Mouse (Mus musculus): ENCODE measurements around the gene Bbof1.

DNA sequence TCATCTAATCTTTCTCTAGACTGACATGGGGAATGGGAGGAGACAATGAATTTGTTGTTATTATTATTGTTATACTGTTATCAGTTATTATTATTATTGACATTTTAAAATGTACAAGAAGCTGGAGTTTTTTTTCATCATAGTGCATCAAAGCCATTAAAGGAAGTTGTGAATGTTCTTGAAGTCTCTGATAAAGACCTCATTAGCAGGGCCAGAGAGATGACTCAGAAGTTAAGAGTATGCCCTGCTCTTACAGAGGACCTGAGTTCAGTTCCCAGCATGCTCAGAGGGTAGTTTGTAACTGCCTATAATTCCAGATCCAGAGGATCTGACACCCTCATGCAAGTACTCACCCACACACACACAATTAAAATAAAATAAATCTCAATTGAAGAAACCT is 11.2 kb upstream of the Bbof1 start:
- TF ChIP-seq CTCF (IDR thresholded peaks at IDR 0.05; ENCODE audit: low read depth, low read length) (no peak), POLR2A (IDR thresholded peaks at IDR 0.05; ENCODE audit: extremely low read depth, insufficient read depth, low read length) (no peak)

All from liver, adult 2 months (tissue).